Comparison of ENCODE assay signal across 1 mouse cellular context in genomic region chr5:67238303-67238702, GRCm38 (mm10).
TF ChIP-seq lines count a peak whose summit lies in the region.

No protein-coding gene starts in this region.

TF ChIP-seq in CH12.LX, 34 proteins besides CTCF, POLR2A, EP300 and RAD21 (continued from another document):
- TF ChIP-seq NELFE (IDR thresholded peaks at IDR 0.05; ENCODE audit: low read depth, low read length) (no peak), PAX5 (IDR thresholded peaks at IDR 0.05; ENCODE audit: low read length) (no peak)
TF ChIP-seq in CH12.LX: peak in this region for 2.
